Mouse (Mus musculus) E14TG2a.4 (cell line): ENCODE measurements at regions not wholly inside any gene's neighbourhood (a gene's known extent, or its start where the extent isn't known, plus 50 kb on each side); places are given as distances from the start of the nearest gene placed in this dataset.

Source experiments
- CTCF ChIP-seq: conservative IDR thresholded peaks from 2 replicates; pipeline ENCODE4 v1.5.1; 2014; ENCODE audit warnings: low read length
- NANOG ChIP-seq: IDR thresholded peaks from 2 replicates; pipeline ENCODE4 v1.6.1; 2014; ENCODE audit warnings: borderline replicate concordance, low read length, mixed read lengths

DNA sequence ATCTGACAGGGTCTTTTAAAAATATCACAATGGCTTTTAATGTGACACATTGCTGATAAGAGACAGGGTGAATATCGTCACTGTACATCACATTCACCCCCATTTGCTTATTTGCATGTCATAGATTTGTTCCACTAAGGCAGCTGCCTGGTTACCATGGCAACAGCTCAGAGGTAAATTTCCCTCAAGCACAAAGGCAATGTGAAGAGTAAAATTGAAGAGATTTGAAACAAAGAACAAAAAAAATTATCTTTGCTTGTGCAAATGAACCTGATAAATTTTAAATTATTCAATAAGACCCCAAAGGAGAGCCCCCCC, 77.3 kb downstream of the Pxdc1 start:
- TF ChIP-seq CTCF (no peak), NANOG (no peak)
